Mouse (Mus musculus): ENCODE data around the gene Atxn7l2. TPM values are rescaled to one million over a fixed set of nuclear protein-coding genes. Genes with fewer than 3 reads are reported as not detected.

Atxn7l2 gene
- polyA plus RNA-seq, 1 experiment from 2014 or later: 27.9 TPM

GRCm38 (mm10) chr3:108200329-108201323 lies 10.1 kb downstream of the Atxn7l2 start, which contains the start of gene Cyb561d1:
TSS of gene Cyb561d1 (minus strand) at chr3:108201212.
- H3K4me2 ChIP-seq (ENCODE audit: low read length): peak within 1 kb of the TSS; percentile 64
- DNase-seq: peak; percentile 85
- H3K27me3 ChIP-seq (ENCODE audit: control insufficient read depth, insufficient read depth, low read length): no peaks in the 10 kb centered on the region
- peak; percentile 83 for ATAC-seq (ENCODE audit: low FRiP score, low TSS enrichment)
- H3K9ac ChIP-seq (replicated peaks; ENCODE audit: low read length): peak within 1 kb of the TSS; percentile 55
- H3K9me3 ChIP-seq (ENCODE audit: control insufficient read depth, low read length): no peaks in the 10 kb centered on the region
- H3K27ac ChIP-seq (replicated peaks; ENCODE audit: low read depth, low read length): peak within 1 kb of the TSS; percentile 83
- peaks cover 52% of the 10 kb centered on the region for H3K36me3 ChIP-seq (ENCODE audit: control insufficient read depth, insufficient read depth, low read length)
- peak within 1 kb of the TSS; percentile 50 for H3K4me3 ChIP-seq (replicated peaks; ENCODE audit: low read depth, low read length)
- peaks cover 22% of the 10 kb centered on the region for H3K4me1 ChIP-seq (ENCODE audit: control insufficient read depth, insufficient read depth, low read length)
- WGBS: 3% methylated on average over 44 of the region's 44 CpGs

GRCm38 (mm10) chr3:108199231-108199630 lies 11.5 kb downstream of the Atxn7l2 start:
- no peak overlapping the region for H3K4me2 ChIP-seq (ENCODE audit: low read length)
- WGBS: 92% methylated on average over 6 of the region's 6 CpGs
- ATAC-seq (ENCODE audit: low FRiP score, low TSS enrichment) (no peak), DNase-seq (no peak)
- H3K4me3 ChIP-seq (replicated peaks; ENCODE audit: low read depth, low read length): no peak overlapping the region
- H3K27me3 ChIP-seq (ENCODE audit: control insufficient read depth, insufficient read depth, low read length): no peaks in the 10 kb centered on the region
- no peak overlapping the region for H3K27ac ChIP-seq (replicated peaks; ENCODE audit: low read depth, low read length)
- H3K4me1 ChIP-seq (ENCODE audit: control insufficient read depth, insufficient read depth, low read length): peaks cover 22% of the 10 kb centered on the region
- peaks cover 38% of the 10 kb centered on the region for H3K36me3 ChIP-seq (ENCODE audit: control insufficient read depth, insufficient read depth, low read length)
- no peak overlapping the region for H3K9ac ChIP-seq (replicated peaks; ENCODE audit: low read length)
- H3K9me3 ChIP-seq (ENCODE audit: control insufficient read depth, low read length): no peaks in the 10 kb centered on the region

GRCm38 (mm10) chr3:108197066-108197497 lies 13.7 kb downstream of the Atxn7l2 start:
- H3K4me2 ChIP-seq (ENCODE audit: low read length): peak overlapping the region; percentile 40; the same call in 1 of the 2 replicates
- H3K27ac ChIP-seq (replicated peaks; ENCODE audit: low read depth, low read length): peak overlapping the region; percentile 74
- H3K9ac ChIP-seq (replicated peaks; ENCODE audit: low read length): peak overlapping the region; percentile 34; the same call in 1 of the 2 replicates
- H3K27me3 ChIP-seq (ENCODE audit: control insufficient read depth, insufficient read depth, low read length): no peaks in the 10 kb centered on the region
- peaks cover 22% of the 10 kb centered on the region for H3K4me1 ChIP-seq (ENCODE audit: control insufficient read depth, insufficient read depth, low read length)
- no peaks in the 10 kb centered on the region for H3K9me3 ChIP-seq (ENCODE audit: control insufficient read depth, low read length)
- DNase-seq (peak; percentile 69), ATAC-seq (ENCODE audit: low FRiP score, low TSS enrichment) (peak; percentile 38)
- peaks cover 19% of the 10 kb centered on the region for H3K36me3 ChIP-seq (ENCODE audit: control insufficient read depth, insufficient read depth, low read length)
- WGBS: 13% methylated on average over 14 of the region's 14 CpGs
- no peak overlapping the region for H3K4me3 ChIP-seq (replicated peaks; ENCODE audit: low read depth, low read length)

- Histone ChIP-seq H3K4me3 (replicated peaks; ENCODE audit: low read depth, low read length) (no peak overlapping the region), H3K36me3 (ENCODE audit: control insufficient read depth, insufficient read depth, low read length) (peaks cover 13% of the 10 kb centered on the region), H3K9ac (replicated peaks; ENCODE audit: low read length) (0 out of 2 replicates have a peak overlapping the region, but pooled peaks have one; percentile 9), H3K4me2 (ENCODE audit: low read length) (no peak overlapping the region), H3K27ac (replicated peaks; ENCODE audit: low read depth, low read length) (peak overlapping the region; percentile 74; the same call in 1 of the 2 replicates), H3K27me3 (ENCODE audit: control insufficient read depth, insufficient read depth, low read length) (no peaks in the 10 kb centered on the region), H3K4me1 (ENCODE audit: control insufficient read depth, insufficient read depth, low read length) (peaks cover 19% of the 10 kb centered on the region), H3K9me3 (ENCODE audit: control insufficient read depth, low read length) (no peaks in the 10 kb centered on the region)
- DNase-seq (no peak), ATAC-seq (ENCODE audit: low FRiP score, low TSS enrichment) (no peak)
- WGBS: 78% methylated on average over 7 of the region's 7 CpGs
These were observed 14.7 kb downstream of the Atxn7l2 start for GRCm38 (mm10) chr3:108195941-108196590.

GRCm38 (mm10) chr3:108195287-108195686 lies 15.4 kb downstream of the Atxn7l2 start:
- 85% methylated on average over 4 of the region's 4 CpGs for WGBS
- Histone ChIP-seq H3K9me3 (ENCODE audit: control insufficient read depth, low read length) (no peaks in the 10 kb centered on the region), H3K36me3 (ENCODE audit: control insufficient read depth, insufficient read depth, low read length) (peaks cover 13% of the 10 kb centered on the region), H3K9ac (replicated peaks; ENCODE audit: low read length) (no peak overlapping the region), H3K4me3 (replicated peaks; ENCODE audit: low read depth, low read length) (no peak overlapping the region), H3K27me3 (ENCODE audit: control insufficient read depth, insufficient read depth, low read length) (no peaks in the 10 kb centered on the region), H3K4me2 (ENCODE audit: low read length) (no peak overlapping the region), H3K4me1 (ENCODE audit: control insufficient read depth, insufficient read depth, low read length) (peaks cover 19% of the 10 kb centered on the region), H3K27ac (replicated peaks; ENCODE audit: low read depth, low read length) (peak overlapping the region; percentile 74; the same call in 1 of the 2 replicates)
- ATAC-seq (ENCODE audit: low FRiP score, low TSS enrichment) (no peak), DNase-seq (no peak)

- no peak overlapping the region for H3K4me3 ChIP-seq (replicated peaks; ENCODE audit: low read depth, low read length)
- no peaks in the 10 kb centered on the region for H3K9me3 ChIP-seq (ENCODE audit: control insufficient read depth, low read length)
- H3K4me1 ChIP-seq (ENCODE audit: control insufficient read depth, insufficient read depth, low read length): peaks cover 22% of the 10 kb centered on the region
- H3K27me3 ChIP-seq (ENCODE audit: control insufficient read depth, insufficient read depth, low read length): no peaks in the 10 kb centered on the region
- H3K4me2 ChIP-seq (ENCODE audit: low read length): no peak overlapping the region
- ATAC-seq (ENCODE audit: low FRiP score, low TSS enrichment) (no peak), DNase-seq (no peak)
- no peak overlapping the region for H3K27ac ChIP-seq (replicated peaks; ENCODE audit: low read depth, low read length)
- no peak overlapping the region for H3K9ac ChIP-seq (replicated peaks; ENCODE audit: low read length)
- peaks cover 8% of the 10 kb centered on the region for H3K36me3 ChIP-seq (ENCODE audit: control insufficient read depth, insufficient read depth, low read length)
- 86% methylated on average over 4 of the region's 4 CpGs for WGBS
These were observed 17.0 kb downstream of the Atxn7l2 start for GRCm38 (mm10) chr3:108193686-108194085.

- 82% methylated on average over 5 of the region's 5 CpGs for WGBS
These were observed 20.8 kb downstream of the Atxn7l2 start for GRCm38 (mm10) chr3:108189897-108190296.

GRCm38 (mm10) chr3:108188716-108189490 lies 21.8 kb downstream of the Atxn7l2 start:
- ATAC-seq (ENCODE audit: low FRiP score, low TSS enrichment) (no peak), DNase-seq (no peak)
- Histone ChIP-seq H3K27me3 (ENCODE audit: control insufficient read depth, insufficient read depth, low read length) (no peaks in the 10 kb centered on the region), H3K4me3 (replicated peaks; ENCODE audit: low read depth, low read length) (no peak overlapping the region), H3K9ac (replicated peaks; ENCODE audit: low read length) (no peak overlapping the region), H3K27ac (replicated peaks; ENCODE audit: low read depth, low read length) (no peak overlapping the region), H3K4me1 (ENCODE audit: control insufficient read depth, insufficient read depth, low read length) (peaks cover 15% of the 10 kb centered on the region; the same call in 1 of the 2 replicates), H3K4me2 (ENCODE audit: low read length) (no peak overlapping the region), H3K9me3 (ENCODE audit: control insufficient read depth, low read length) (no peaks in the 10 kb centered on the region), H3K36me3 (ENCODE audit: control insufficient read depth, insufficient read depth, low read length) (peaks cover 8% of the 10 kb centered on the region; the same call in 1 of the 2 replicates)
- WGBS: 75% methylated on average over 9 of the region's 9 CpGs

More at GRCm38 (mm10) chr3:108189897-108190296, 20.8 kb downstream of the Atxn7l2 start:
- ATAC-seq (ENCODE audit: low FRiP score, low TSS enrichment): no peak
- H3K4me1 ChIP-seq (ENCODE audit: control insufficient read depth, insufficient read depth, low read length): peaks cover 15% of the 10 kb centered on the region; the same call in 1 of the 2 replicates
- H3K36me3 ChIP-seq (ENCODE audit: control insufficient read depth, insufficient read depth, low read length): peaks cover 8% of the 10 kb centered on the region; the same call in 1 of the 2 replicates
- H3K27ac ChIP-seq (replicated peaks; ENCODE audit: low read depth, low read length): no peak overlapping the region
- H3K9ac ChIP-seq (replicated peaks; ENCODE audit: low read length): no peak overlapping the region
- no peaks in the 10 kb centered on the region for H3K27me3 ChIP-seq (ENCODE audit: control insufficient read depth, insufficient read depth, low read length)
- H3K9me3 ChIP-seq (ENCODE audit: control insufficient read depth, low read length): no peaks in the 10 kb centered on the region
- DNase-seq: no peak
- no peak overlapping the region for H3K4me3 ChIP-seq (replicated peaks; ENCODE audit: low read depth, low read length)
- H3K4me2 ChIP-seq (ENCODE audit: low read length): no peak overlapping the region

Data from midbrain, embryonic 14.5 days (tissue).